Mouse (Mus musculus): ENCODE measurements around the gene Immp2l.

The Immp2l gene

GRCm38 (mm10) chr12:41557832-41558231 lies 533.9 kb downstream of the Immp2l start:
- DNase-seq (ENCODE audit: low read depth), result no peak

DNA sequence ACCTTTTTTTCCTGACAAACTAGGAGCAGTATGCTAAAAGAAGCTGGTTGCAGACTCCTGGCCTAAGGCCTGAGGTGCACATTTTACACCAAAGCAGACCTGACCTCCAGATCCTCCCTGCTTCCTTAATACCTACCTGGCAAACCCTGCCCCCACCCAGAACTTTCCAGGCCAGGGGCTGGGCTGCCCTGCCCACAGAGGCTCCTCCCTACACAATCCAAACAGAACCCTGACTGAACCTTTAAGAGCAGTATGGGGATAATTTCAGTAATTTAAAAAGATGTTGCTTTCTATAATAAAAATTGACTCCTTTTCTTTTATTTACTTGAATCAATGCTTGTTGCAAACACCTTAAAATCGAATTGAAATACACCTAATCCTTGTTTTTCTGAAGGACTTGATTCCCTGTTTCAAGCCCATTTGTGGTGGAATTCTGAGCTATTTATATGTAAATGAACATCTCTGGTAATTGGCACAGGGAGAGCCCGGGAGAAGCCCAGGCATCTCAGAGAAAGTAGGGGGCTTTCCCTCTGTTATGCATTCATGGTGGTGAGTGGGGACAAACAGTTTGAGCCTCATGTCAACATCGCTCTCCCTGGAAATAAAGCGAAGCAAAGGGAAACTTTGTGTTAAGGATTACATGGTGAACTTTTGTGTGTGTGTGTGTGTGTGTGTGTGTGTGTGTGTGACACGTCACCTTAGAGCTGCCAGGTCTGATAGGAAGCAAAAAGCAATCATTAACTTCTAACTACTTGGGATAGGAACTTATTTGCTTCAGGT lies 535.3 kb downstream of the Immp2l start:
- DNase-seq (ENCODE audit: low read depth), result no peak

DNA sequence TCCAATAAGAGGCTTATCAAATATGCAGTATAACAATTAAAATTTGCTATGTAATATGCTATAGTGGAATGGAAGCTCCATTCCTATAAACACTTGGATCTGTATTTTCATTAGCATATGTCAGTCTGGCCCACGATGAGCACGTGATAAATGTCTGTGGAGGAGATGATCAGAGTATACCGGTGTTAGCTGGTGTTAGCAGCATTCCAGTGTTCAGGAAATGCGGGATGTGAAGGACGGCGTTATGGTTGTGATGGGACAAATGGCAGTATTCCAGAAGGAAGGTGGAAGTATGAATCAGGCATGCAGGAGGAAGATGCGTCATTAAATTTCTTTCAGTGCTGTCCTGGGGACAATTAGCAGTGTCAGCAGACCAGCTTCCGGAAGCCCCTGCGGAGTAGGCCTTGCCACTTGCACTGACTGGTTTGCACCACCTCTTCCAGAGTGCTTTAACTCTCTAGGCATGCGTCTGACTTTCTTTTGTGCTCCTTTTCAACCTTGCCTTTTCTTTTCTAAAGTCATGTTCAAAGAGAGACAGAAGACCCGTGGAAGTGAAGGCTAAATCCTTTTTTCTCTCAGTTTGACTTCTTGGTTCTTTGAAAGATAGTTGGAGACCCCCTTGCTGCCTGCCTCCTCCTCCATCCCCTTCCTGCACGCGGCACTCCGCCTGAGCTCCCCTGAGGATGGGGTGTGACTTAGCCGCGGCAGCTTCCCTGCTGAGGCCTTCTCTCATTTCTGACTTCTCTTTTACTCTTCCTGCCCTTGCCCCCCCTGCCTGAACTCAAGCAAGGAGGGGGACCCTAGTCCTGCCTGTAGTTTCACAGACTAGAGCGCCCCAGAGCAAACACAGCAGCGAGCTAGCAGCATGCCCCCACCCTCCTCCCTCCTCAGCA lies 541.9 kb downstream of the Immp2l start:
- DNase-seq (ENCODE audit: low read depth), result no peak

DNA sequence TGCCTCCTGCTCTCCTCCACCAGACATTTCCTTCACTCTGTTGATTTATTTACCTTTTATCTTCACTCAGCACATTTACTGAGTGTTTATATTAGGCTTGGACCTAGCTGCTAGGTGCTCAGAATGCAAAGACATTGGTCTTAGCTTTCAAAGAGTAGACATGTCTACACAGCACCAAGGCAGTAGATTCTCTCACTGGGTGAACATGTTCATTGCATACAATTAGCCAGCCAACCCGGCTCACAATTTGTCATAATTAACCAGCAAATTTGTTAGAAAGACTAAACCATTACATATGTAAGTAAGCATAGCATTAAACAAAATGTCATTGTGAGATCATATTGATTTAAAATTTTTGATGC lies 542.5 kb downstream of the Immp2l start:
- DNase-seq (ENCODE audit: low read depth), result no peak

DNA sequence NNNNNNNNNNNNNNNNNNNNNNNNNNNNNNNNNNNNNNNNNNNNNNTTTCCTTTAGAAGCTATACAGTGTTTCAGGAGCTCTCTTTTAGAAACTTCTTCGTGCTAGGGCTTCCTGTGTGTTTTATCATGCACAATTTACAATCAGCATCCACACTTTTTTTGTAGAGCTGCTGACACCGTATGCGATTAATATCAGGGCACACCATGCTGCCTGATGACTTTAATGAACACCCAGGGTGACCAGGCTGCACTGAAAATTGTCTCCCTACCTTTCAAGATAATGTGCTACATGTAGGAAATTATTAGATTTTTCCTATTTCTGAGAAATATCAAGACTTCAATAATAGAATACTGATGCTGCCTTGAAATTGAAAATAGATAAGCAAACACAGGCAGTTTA lies 549.9 kb downstream of the Immp2l start:
- DNase-seq (ENCODE audit: low read depth), result no peak

GRCm38 (mm10) chr12:41575221-41575620 lies 551.3 kb downstream of the Immp2l start:
- DNase-seq (ENCODE audit: low read depth), result no peak

DNA sequence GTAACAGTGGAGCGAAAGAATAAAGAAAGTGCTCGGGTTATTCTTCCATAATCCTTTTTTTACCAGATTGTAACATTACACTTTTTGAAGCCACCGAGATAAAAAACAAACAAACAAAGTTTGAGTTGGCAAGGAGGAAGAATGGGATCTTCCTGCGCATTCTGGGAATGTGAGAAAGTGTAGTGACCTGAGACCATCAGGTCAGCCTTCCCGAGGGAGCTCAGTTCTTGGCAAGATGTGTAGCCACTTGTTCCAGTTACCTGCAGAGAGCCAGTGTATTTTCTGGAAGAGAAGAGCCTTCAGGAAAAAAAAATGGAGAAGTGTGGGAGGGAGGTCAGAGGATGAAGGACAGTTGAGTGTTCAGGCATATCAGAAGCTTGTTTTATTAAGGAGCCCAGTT lies 569.5 kb downstream of the Immp2l start:
- DNase-seq (ENCODE audit: low read depth), result no peak

- DNase-seq (ENCODE audit: low read depth), result no peak
Observed at GRCm38 (mm10) chr12:41594037-41594436, 570.1 kb downstream of the Immp2l start.

DNA sequence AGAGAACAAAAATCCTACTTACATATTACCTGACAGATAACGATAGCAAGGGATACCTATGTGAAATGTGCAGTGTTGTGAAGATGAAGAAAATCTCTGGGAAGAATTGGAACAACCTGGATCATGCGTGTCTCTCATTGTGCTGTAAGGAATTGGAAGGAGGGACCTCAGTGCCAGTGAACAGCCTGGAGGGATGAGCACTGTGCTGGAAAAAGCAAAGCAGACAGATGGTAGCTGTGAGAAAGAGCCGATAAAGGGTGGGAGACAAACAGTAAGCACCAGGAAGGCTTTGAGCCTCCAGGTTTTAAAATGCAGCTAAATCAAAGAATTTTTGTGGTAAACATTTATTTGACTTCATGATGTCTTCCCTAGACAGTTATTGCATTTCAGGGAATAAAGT lies 591.4 kb downstream of the Immp2l start:
- no peak for DNase-seq (ENCODE audit: low read depth)

DNA sequence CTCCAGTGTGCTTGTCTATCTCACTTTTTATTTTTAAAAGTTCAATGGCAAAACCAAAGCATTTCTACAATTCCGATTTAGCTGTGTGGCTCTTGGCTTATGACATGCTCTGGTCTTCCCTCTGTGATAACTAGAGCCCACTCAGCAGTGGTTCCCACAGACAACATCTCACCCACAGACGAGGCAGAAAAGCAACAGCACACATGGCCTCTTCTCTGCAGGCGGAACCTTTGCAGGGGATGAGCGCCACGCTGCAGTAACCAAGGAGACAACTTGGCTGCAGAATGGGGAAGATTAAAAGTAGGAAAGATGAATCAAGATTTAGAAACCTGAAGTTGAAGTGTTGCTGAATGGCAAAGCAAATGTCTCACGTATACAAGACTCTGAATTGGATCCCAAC lies 597.5 kb downstream of the Immp2l start:
- no peak for DNase-seq (ENCODE audit: low read depth)

DNA sequence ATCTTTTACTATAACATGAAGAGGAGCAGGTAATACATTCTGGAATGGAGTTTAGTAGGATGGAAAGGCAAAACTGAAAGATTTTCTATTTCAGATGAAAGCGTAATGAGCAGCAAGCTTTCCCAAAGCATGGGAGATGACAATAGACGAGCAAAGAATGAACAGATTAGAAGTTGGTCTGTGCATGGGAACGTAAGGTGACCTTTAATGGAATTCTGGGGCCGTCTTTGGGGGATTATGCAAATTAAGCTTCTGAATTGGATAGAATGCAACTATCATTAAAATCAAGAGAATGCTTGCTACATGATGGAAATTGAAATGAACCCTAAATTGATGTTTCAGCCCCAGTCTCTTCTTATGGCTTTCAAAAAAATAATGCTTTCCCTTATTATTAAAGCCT lies 619.4 kb downstream of the Immp2l start:
- no peak for DNase-seq (ENCODE audit: low read depth)

- no peak for DNase-seq (ENCODE audit: low read depth)
Observed at GRCm38 (mm10) chr12:41644802-41645551, 621.1 kb downstream of the Immp2l start.

DNA sequence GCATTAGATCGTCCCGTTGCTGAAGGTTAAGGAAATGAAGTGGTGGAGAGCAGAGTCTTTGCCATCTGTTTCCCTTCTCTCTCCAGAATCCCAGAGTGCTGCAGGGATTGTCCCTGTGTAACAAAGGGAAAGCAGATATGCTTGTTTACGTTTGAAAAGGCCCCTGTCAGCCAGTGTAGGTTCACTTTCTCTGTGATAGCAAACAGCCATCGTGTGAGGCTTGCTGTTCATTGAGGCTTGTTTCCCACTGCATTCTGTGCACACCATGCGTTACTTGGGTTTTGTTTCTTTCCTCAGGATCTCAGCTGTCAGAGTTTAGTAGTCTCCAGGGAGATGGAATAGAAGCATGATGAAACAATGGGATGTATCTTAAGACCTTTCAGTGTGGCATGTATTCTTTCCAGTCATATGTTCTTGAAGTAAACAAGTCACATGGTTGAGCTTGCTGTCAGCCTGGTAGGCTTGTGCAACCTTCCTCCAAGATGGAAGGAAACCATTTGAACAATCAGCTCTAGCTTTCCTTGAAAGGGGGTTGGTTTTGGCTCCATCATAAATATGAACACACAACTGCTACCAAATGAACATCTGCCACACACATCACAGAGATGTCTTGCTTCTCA lies 623.2 kb downstream of the Immp2l start:
- DNase-seq (ENCODE audit: low read depth), result no peak

GRCm38 (mm10) chr12:41647675-41648074 lies 623.8 kb downstream of the Immp2l start:
- peak; percentile 8 for DNase-seq (ENCODE audit: low read depth)

GRCm38 (mm10) chr12:41649826-41650541 lies 626.1 kb downstream of the Immp2l start:
- no peak for DNase-seq (ENCODE audit: low read depth)

DNA sequence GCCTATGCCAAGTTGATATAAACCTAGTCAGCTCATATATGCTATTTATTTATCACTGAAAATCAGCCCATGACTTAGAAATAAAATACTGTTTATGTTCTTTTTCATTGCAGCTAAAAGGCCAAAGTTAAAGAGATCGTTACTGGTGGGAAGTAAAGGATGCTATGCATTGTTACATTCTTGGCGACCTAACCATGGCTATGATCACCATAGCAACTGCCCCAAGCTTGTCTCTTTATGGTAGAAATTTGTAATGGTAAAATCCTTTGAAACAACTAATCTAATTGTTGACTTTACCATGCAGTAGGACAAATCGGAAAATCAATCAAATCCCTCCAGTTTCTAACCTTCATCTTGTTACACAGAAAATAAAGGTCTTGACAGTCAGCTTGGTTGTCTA lies 644.4 kb downstream of the Immp2l start:
- no peak for DNase-seq (ENCODE audit: low read depth)

- DNase-seq (ENCODE audit: low read depth), result no peak
Observed at GRCm38 (mm10) chr12:41669481-41669880, 645.6 kb downstream of the Immp2l start.

- no peak for DNase-seq (ENCODE audit: low read depth)
Observed at GRCm38 (mm10) chr12:41674861-41675260, 651.0 kb downstream of the Immp2l start.

DNA sequence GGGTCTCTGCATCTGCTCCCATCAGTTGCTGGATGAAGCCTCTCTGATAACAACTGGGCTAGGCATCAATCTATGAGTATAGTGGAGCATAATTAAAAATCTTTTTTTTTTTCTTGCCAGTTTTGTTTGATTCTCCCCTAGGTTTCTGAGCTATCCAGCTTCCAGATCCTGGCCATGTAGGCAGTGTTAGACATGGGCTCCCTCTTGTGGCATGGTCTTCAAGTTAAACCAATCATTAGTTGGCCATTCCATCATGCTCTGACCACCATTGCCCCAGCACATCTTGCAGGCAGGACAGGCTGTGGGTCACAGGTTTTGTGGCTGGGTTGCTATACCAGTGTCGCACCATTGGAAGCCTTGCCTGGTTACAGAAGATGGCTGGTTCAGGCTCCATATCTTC lies 656.3 kb downstream of the Immp2l start:
- peak; percentile 1 for DNase-seq (ENCODE audit: low read depth)

DNA sequence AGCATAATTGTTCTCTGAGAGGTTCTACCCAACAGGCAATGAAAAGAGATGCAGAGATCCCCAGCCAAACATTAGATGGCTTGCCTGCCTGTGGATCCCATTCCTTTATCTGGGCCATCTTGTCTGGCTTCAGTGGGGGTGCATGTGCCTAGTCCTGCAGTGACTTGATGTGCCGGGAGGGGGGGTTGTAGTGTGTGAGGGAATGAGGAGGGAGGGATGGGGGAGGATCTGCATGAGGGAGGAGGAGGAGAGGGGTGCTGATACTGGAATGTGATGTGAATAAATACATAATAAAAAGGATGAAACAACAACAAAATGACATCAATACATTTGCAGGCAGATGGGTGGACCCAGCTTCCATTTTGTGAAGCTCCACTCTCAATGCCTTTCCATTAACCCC lies 658.3 kb downstream of the Immp2l start:
- DNase-seq (ENCODE audit: low read depth), result no peak

- DNase-seq (ENCODE audit: low read depth), result no peak
Observed at GRCm38 (mm10) chr12:41689809-41690208, 665.9 kb downstream of the Immp2l start.

- DNase-seq (ENCODE audit: low read depth), result no peak
Observed at GRCm38 (mm10) chr12:41710608-41711007, 686.7 kb downstream of the Immp2l start.
